Mouse (Mus musculus): ENCODE measurements around the gene Sept11. TPM values are rescaled to one million over a fixed set of nuclear protein-coding genes. Genes with fewer than 3 reads are reported as not detected.

Gene Sept11
- polyA plus RNA-seq, 1 experiment, result 171 TPM

DNA sequence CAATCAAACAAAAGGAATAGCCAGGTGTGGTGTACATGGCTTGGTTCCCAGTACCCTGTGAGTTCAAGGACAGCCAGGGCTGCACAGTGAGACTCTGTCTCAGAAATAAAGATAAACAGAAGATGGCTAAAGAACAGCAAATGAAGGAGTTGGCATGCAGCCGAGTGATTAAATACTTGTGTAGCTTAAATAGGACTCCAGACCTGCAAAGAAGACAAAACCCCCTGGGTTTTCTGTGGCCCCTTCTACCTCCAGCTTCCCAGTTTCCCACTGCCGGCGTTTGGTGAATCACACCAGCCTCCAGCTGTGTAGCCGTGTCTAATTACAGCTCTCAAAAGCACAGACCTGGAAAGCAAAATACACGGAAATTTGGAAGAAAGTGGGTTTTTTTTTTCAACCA, 51.6 kb downstream of the Sept11 start:
- WGBS, result 10% methylated on average over 5 of the region's 5 CpGs
- no peak for TF ChIP-seq POLR2A (IDR thresholded peaks at IDR 0.05; ENCODE audit: insufficient read depth, low read depth, low read length)
- TF ChIP-seq CTCF (IDR thresholded peaks at IDR 0.05; ENCODE audit: insufficient read depth, low read depth, low read length), result no peak
- Histone ChIP-seq H3K4me3 (ENCODE audit: insufficient read depth, low read depth, low read length) (no peak overlapping the region), H3K4me1 (ENCODE audit: control insufficient read depth, insufficient read depth, low read length) (peaks cover 16% of the 10 kb centered on the region), H3K27ac (ENCODE audit: insufficient read depth, low read depth, low read length) (peak overlapping the region; percentile 79)

DNA sequence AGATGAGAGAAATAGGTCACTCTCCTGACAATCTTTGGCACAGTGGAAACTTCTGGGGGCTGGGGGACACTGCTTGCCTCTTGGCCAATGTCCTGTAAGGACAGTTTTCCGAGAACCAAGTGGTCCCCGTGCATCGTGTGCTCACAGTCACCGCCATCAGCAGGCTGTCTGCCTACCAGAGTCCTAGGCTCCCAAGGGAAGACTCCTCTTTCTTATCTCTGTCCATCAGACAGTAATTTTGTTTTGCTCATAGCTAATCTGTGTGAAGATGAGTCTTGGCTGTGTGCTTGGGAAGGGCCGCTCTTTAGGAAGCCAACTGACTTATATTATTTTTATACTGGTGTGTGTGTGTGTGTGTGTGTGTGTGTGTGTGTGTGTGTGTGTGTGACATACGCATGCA, 52.3 kb downstream of the Sept11 start:
- TF ChIP-seq CTCF (IDR thresholded peaks at IDR 0.05; ENCODE audit: insufficient read depth, low read depth, low read length) (no peak), POLR2A (IDR thresholded peaks at IDR 0.05; ENCODE audit: insufficient read depth, low read depth, low read length) (no peak)
- Histone ChIP-seq H3K4me1 (ENCODE audit: control insufficient read depth, insufficient read depth, low read length) (peaks cover 22% of the 10 kb centered on the region), H3K27ac (ENCODE audit: insufficient read depth, low read depth, low read length) (peak overlapping the region; percentile 77), H3K4me3 (ENCODE audit: insufficient read depth, low read depth, low read length) (no peak overlapping the region)
- WGBS, result 64% methylated on average over 6 of the region's 6 CpGs

DNA sequence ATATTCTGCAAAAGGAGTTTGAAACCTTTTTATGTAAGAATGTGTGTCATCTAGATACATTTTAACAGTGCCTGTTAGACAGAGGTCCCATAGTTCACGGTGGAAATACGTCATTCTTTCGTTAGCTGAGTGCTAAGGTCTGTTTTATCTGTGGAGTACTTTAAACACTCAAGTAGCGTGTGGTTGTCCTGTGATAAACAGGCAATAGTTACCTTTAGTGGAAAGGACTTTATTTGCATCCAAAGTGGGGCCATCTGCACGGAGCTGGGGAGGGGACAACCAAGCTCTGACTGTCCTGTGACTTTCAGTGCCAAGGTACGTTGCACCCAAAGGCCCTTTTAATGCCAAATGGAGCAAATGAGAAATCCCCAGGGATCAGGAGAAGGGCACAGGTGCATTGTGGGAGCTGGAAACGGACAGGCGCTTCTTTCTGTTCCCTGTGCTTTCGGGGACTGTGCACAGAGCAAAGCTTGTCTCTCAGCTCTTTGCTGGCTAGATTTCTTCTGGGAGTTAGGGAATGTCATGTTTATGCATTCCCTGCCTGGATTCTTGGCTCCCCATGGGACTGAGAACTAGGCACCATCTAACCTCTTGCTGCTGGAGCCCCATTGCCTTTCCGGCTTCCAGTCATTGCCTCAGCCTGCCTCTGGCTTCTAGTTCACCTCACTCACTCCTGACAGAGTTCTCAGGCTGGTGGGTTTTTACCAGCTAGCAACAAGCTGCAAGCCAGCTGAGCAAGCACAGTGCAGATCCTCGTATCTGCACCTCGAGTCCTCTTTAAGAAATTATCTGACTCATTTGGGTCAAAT, 56.9 kb downstream of the Sept11 start:
- WGBS, result 66% methylated on average over 12 of the region's 12 CpGs
- Histone ChIP-seq H3K4me3 (ENCODE audit: insufficient read depth, low read depth, low read length) (no peak overlapping the region), H3K27ac (ENCODE audit: insufficient read depth, low read depth, low read length) (peak overlapping the region; percentile 46; the same call in 1 of the 2 replicates), H3K4me1 (ENCODE audit: control insufficient read depth, insufficient read depth, low read length) (peaks cover 32% of the 10 kb centered on the region)
- TF ChIP-seq POLR2A (IDR thresholded peaks at IDR 0.05; ENCODE audit: insufficient read depth, low read depth, low read length) (no peak), CTCF (IDR thresholded peaks at IDR 0.05; ENCODE audit: insufficient read depth, low read depth, low read length) (no peak)

DNA sequence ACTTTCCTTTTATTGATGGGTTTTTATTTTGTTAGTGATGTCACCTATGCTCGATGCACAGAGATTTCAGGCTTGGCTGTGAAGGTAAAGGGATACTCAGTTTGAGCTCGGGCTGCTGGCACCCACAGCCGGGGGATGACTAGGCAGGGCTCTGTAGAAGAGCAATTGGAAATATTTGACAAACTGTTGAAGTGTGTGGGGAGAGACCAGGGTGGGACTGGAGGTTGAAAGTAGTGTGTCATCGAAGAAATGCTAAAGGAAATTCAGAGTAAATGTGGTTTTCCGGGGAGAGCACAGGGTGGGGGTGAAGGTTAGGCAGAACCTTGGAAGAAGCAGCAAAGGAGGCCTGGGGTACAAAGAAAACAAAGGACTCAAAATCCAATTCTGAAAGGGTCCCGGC, 58.7 kb downstream of the Sept11 start:
- WGBS, result 49% methylated on average over 6 of the region's 6 CpGs

DNA sequence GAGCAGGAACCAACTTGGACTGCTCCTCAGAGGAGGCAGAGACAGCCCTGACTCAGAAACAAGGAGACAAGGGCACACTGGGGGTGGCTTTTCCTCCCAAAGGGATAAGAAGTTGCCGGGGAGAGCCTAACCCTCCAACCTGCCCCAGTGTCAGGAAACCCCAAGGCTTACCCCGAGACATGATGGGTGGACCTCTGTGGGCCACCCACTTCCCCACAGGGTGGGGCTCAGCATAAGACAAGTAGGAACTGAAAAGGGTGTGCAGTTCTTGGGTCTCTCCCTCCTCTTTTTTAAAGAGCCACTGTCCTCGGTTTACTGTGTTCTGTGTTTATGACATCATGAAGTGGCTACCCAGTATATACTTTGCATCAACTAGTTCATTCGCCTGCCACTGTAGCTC, 59.2 kb downstream of the Sept11 start:
- Histone ChIP-seq H3K27ac (ENCODE audit: insufficient read depth, low read depth, low read length) (no peak overlapping the region), H3K4me1 (ENCODE audit: control insufficient read depth, insufficient read depth, low read length) (peaks cover 20% of the 10 kb centered on the region), H3K4me3 (ENCODE audit: insufficient read depth, low read depth, low read length) (no peak overlapping the region)
- no peak for TF ChIP-seq CTCF (IDR thresholded peaks at IDR 0.05; ENCODE audit: insufficient read depth, low read depth, low read length)
- TF ChIP-seq POLR2A (IDR thresholded peaks at IDR 0.05; ENCODE audit: insufficient read depth, low read depth, low read length), result no peak
- 59% methylated on average over 4 of the region's 4 CpGs for WGBS

More for the DNA sequence above, 58.7 kb downstream of the Sept11 start:
- Histone ChIP-seq H3K27ac (ENCODE audit: insufficient read depth, low read depth, low read length) (no peak overlapping the region), H3K4me3 (ENCODE audit: insufficient read depth, low read depth, low read length) (no peak overlapping the region), H3K4me1 (ENCODE audit: control insufficient read depth, insufficient read depth, low read length) (peaks cover 22% of the 10 kb centered on the region)
- TF ChIP-seq POLR2A (IDR thresholded peaks at IDR 0.05; ENCODE audit: insufficient read depth, low read depth, low read length) (no peak), CTCF (IDR thresholded peaks at IDR 0.05; ENCODE audit: insufficient read depth, low read depth, low read length) (no peak)

DNA sequence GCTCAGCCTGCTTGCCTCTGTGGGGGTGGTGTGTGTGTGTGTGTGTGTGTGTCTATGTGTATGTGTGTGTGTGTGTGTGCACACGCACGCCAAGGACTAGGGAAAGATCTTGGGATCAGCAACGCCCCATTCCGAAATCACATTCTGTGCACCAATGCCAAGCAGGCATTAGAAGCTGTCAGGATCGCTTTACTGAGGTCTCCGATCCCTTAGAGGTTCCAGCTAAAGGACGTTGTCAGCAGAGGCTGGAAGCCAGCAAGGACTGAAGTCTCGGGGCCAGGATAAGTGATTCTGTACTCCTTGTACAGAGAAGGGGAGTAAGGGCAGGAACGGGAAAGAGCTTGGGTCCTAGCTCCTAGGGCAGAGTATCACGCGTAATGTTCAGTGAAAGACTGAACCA, 61.2 kb downstream of the Sept11 start:
- Histone ChIP-seq H3K4me3 (ENCODE audit: insufficient read depth, low read depth, low read length) (no peak overlapping the region), H3K4me1 (ENCODE audit: control insufficient read depth, insufficient read depth, low read length) (peaks cover 20% of the 10 kb centered on the region), H3K27ac (ENCODE audit: insufficient read depth, low read depth, low read length) (no peak overlapping the region)
- TF ChIP-seq CTCF (IDR thresholded peaks at IDR 0.05; ENCODE audit: insufficient read depth, low read depth, low read length) (no peak), POLR2A (IDR thresholded peaks at IDR 0.05; ENCODE audit: insufficient read depth, low read depth, low read length) (no peak)
- WGBS, result 58% methylated on average over 11 of the region's 11 CpGs

DNA sequence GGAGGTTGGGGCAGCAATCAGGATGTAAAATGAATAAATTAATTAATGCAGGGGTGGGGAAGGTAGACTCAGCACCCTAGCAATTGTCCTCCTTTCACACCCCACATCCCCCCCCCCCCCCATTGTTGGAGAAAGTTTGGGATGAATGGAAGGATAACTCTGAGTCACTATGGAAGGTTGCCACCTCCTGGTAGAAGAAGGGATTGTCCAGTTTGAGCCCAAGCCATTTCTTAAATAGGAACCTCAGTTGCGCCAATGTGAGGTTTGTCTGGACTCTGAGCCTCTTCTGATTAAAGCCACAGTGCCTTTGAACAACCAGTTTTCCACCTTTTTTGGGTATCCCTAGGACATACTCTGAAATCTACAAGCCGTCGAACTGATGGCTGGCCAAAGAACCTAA, 70.3 kb downstream of the Sept11 start:
- H3K4me3 ChIP-seq (ENCODE audit: insufficient read depth, low read depth, low read length), result no peak overlapping the region
- no peaks in the 10 kb centered on the region for H3K4me1 ChIP-seq (ENCODE audit: control insufficient read depth, insufficient read depth, low read length)
- 65% methylated on average over 3 of the region's 3 CpGs for WGBS
- TF ChIP-seq CTCF (IDR thresholded peaks at IDR 0.05; ENCODE audit: insufficient read depth, low read depth, low read length) (no peak), POLR2A (IDR thresholded peaks at IDR 0.05; ENCODE audit: insufficient read depth, low read depth, low read length) (no peak)
- H3K27ac ChIP-seq (ENCODE audit: insufficient read depth, low read depth, low read length), result no peak overlapping the region

DNA sequence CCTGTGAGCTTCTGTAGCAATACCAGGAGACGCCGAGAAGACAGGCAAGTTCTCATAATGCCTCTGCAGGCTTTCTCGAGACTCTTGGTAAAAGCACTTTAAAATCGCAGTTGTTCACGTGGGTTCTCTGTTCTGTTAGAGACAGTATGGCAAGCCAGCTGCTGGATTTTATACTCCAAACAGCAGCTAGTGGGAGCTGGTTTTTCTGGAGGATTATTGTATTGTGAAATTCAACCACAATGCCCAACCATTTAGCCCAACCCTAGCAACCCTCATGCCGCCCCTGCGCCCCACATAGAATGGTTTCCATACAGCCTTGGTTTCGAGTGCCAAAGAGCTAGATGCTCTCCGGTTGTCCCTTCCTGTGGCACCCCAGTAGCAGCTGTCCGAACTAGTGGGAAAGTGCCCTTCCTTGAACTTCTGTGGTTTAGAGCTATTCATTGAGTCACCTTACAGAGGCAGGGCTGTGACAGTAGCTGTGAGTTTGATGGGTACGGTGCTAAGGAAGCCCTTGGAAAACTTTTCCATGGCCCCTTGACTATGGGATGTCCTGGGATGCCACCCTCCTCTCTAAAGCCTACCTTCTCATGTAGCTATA, 74.8 kb downstream of the Sept11 start:
- H3K27ac ChIP-seq (ENCODE audit: insufficient read depth, low read depth, low read length), result no peak overlapping the region
- no peak overlapping the region for H3K4me3 ChIP-seq (ENCODE audit: insufficient read depth, low read depth, low read length)
- 86% methylated on average over 11 of the region's 11 CpGs for WGBS
- TF ChIP-seq POLR2A (IDR thresholded peaks at IDR 0.05; ENCODE audit: insufficient read depth, low read depth, low read length) (no peak), CTCF (IDR thresholded peaks at IDR 0.05; ENCODE audit: insufficient read depth, low read depth, low read length) (no peak)
- H3K4me1 ChIP-seq (ENCODE audit: control insufficient read depth, insufficient read depth, low read length), result no peaks in the 10 kb centered on the region

DNA sequence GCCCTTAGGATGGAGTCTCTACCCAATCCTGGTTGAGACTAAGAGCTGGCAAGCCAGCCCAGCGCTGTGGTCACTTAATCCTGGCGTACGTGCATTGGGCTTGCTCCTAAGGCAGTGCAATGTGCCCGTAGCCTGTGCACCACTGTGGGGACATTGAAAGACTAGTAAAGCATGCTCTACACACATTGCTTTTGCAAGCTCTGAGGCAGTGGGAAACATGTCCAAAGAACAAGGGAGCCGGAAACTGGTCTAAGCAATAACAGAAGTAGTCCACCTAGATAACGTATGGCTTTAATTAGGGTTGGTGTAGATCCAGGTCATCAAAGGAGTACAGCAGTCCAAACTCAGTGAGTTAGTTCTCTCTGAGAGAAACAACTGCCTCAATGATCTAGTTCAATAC, 75.4 kb downstream of the Sept11 start:
- Histone ChIP-seq H3K27ac (ENCODE audit: insufficient read depth, low read depth, low read length) (no peak overlapping the region), H3K4me1 (ENCODE audit: control insufficient read depth, insufficient read depth, low read length) (no peaks in the 10 kb centered on the region), H3K4me3 (ENCODE audit: insufficient read depth, low read depth, low read length) (no peak overlapping the region)
- WGBS, result 79% methylated on average over 6 of the region's 6 CpGs
- no peak for TF ChIP-seq POLR2A (IDR thresholded peaks at IDR 0.05; ENCODE audit: insufficient read depth, low read depth, low read length)
- TF ChIP-seq CTCF (IDR thresholded peaks at IDR 0.05; ENCODE audit: insufficient read depth, low read depth, low read length), result no peak

All from olfactory bulb, adult 2 months (tissue).